Mouse (Mus musculus) layer of hippocampus, postnatal 36 days (tissue): ENCODE results near the gene Hdac1. TPM values are rescaled to one million over a fixed set of nuclear protein-coding genes. Genes with fewer than 3 reads are reported as not detected.
"Not testable (repeated sequence)": the region's sequence is repeated elsewhere in the genome, so short reads cannot be mapped to it uniquely, and the experiment has no call there.

Experiments
- DNase-seq, 2 experiments: peaks; one replicate each; pipeline ENCODE4 v3.0.0; 2022
- total RNA-seq, 2 experiments: library from RNA; stranded (reverse); gene quantifications; 2 replicates each; pipeline ENCODE4 v1.2.3; 2021

Gene Hdac1
- total RNA-seq, 2 experiments from 2014 or later = 45.2 to 55.8 TPM

- no peak for DNase-seq
Measured at GRCm38 (mm10) chr4:129557256-129557808, 14.8 kb upstream of the Hdac1 start.

- DNase-seq = peak; percentile 69 to 78
Measured at GRCm38 (mm10) chr4:129556532-129557223, 14.2 kb upstream of the Hdac1 start.

GRCm38 (mm10) chr4:129555862-129556531 lies 13.5 kb upstream of the Hdac1 start:
- peak; percentile 33 to 37 for DNase-seq

- no peak for DNase-seq
Measured at GRCm38 (mm10) chr4:129555421-129555861, 12.9 kb upstream of the Hdac1 start.

- not testable (repeated sequence) for DNase-seq
Measured at GRCm38 (mm10) chr4:129554512-129554911, 12.0 kb upstream of the Hdac1 start.

- DNase-seq = no peak
Measured at GRCm38 (mm10) chr4:129550295-129550694, 7.8 kb upstream of the Hdac1 start.

- DNase-seq = no peak
Measured at GRCm38 (mm10) chr4:129549306-129549705, 6.8 kb upstream of the Hdac1 start.

- not testable (repeated sequence) for DNase-seq
Measured at GRCm38 (mm10) chr4:129547631-129548030, 5.1 kb upstream of the Hdac1 start.

GRCm38 (mm10) chr4:129544106-129544505 lies 1.6 kb upstream of the Hdac1 start:
- DNase-seq = no peak

- DNase-seq = no peak
Measured at GRCm38 (mm10) chr4:129541868-129542591, 483 bp downstream of the Hdac1 start.

- DNase-seq = no peak
Measured at GRCm38 (mm10) chr4:129540012-129540411, 2.5 kb downstream of the Hdac1 start.

- DNase-seq = not testable (repeated sequence)
Measured at GRCm38 (mm10) chr4:129528901-129529300, 13.6 kb downstream of the Hdac1 start.

GRCm38 (mm10) chr4:129525889-129526288 lies 16.6 kb downstream of the Hdac1 start:
- DNase-seq = no peak

GRCm38 (mm10) chr4:129525338-129525737 lies 17.2 kb downstream of the Hdac1 start:
- no peak for DNase-seq

- no peak for DNase-seq
Measured at GRCm38 (mm10) chr4:129518519-129518918, 24.0 kb downstream of the Hdac1 start.

- no peak for DNase-seq
Measured at GRCm38 (mm10) chr4:129516925-129517324, 25.6 kb downstream of the Hdac1 start.

- peak in 1 of 2 experiments; percentile 52 for DNase-seq
Measured at GRCm38 (mm10) chr4:129514300-129514898, 28.1 kb downstream of the Hdac1 start.

- no peak for DNase-seq
Measured at GRCm38 (mm10) chr4:129513891-129514290, 28.6 kb downstream of the Hdac1 start.

GRCm38 (mm10) chr4:129513086-129513767 lies 29.3 kb downstream of the Hdac1 start, which contains the start of gene Marcksl1:
Gene Marcksl1 (plus strand): TSS chr4:129513581.
- peak; percentile 76 to 78 for DNase-seq

- no peak for DNase-seq
Measured at GRCm38 (mm10) chr4:129511413-129512096, 31.0 kb downstream of the Hdac1 start.
